Mouse (Mus musculus): ENCODE measurements at regions not wholly inside any gene's neighbourhood (a gene's known extent, or its start where the extent isn't known, plus 50 kb on each side); places are given as distances from the start of the nearest gene placed in this dataset.

GRCm38 (mm10) chr9:115512835-115513629, 202.8 kb upstream of the Stt3b start:
- TF ChIP-seq GATA1 (IDR thresholded peaks at IDR 0.05; ENCODE audit: borderline replicate concordance, low read length) (no peak), FLI1 (IDR thresholded peaks at IDR 0.05; ENCODE audit: low read length) (no peak)
